Mouse (Mus musculus): Measurements from ENCODE around the gene Capn5. TPM values are rescaled to one million over a fixed set of nuclear protein-coding genes. Genes with fewer than 3 reads are reported as not detected.

Gene Capn5
- total and polyA plus RNA-seq, 3 experiments: 0.26 to 0.55 (median 0.27) TPM

DNA sequence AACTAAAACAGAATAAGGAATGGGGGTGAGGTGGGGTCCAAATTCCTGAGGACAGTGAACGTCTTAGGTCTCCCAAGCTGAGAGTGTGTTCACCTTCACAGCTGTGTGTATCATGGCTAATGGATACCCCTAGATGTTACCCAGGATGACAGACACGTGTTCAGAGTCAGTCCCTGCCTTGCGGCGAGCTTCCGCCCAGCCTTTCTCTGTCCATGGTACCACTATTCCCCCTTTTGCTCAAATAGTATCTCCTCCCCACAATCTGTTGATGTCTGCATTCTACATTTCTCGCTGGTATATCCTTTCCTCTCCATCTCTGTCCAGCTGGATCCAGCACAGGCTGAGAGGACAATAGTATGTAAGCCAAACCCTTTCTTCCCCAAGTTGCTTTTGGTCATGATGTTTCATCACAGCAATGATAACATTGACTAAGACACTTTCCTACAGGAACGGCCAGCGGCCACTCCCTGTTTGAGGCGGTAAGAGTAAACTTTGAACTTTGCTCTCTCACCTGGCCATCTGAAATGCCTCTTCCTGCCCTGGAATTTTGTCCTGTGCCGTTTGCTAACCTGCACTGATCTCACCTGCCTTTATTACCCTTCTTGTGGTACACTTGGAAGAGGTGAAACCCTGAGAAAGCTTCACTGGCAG is 17.2 kb upstream of the Capn5 start:
- dilution Hi-C loops (cut with MboI; ENCODE audit: extremely low pct_ligation_motif_present, extremely low pct_unique_long_range_greater_than_20kb, low sequenced_read_pairs) (no loop called here), in situ Hi-C loops (cut with MboI; ENCODE audit: low pct_ligation_motif_present, low pct_unique_long_range_greater_than_20kb, low sequenced_read_pairs) (no loop called here)
- Histone ChIP-seq H3K4me1 (ENCODE audit: control insufficient read depth in 1 of 2, insufficient read depth in 2 of 2) (peaks cover 0 to 6% of the 10 kb centered on the region in 2 experiments; a peak in 2 of 4 replicates), H3K79me2 (replicated peaks; ENCODE audit: control insufficient read depth, extremely low read depth, insufficient read depth, poor library complexity, severe bottlenecking) (no peaks in the 10 kb centered on the region), H3K9ac (ENCODE audit: insufficient read depth, low read depth) (no peak overlapping the region), H3K27ac (ENCODE audit: insufficient read depth, low read depth) (no peak overlapping the region), H3K27me3 (replicated peaks) (no peaks in the 10 kb centered on the region), H3K9me3 (replicated peaks; ENCODE audit: low read length) (peaks cover 8% of the 10 kb centered on the region), H3K4me3 (replicated peaks in 1 of 3; ENCODE audit: low read depth in 2 of 3, low read length in 2 of 3, poor library complexity in 1 of 3) (no peak overlapping the region), H3K36me3 (replicated peaks in 1 of 2; ENCODE audit: control insufficient read depth in 1 of 2, insufficient read depth in 1 of 2, low read length in 1 of 2) (no peaks in the 10 kb centered on the region), H3K4me2 (ENCODE audit: insufficient read depth, low read depth, poor library complexity, severe bottlenecking) (no peak overlapping the region)
- TF ChIP-seq PAX5 (IDR thresholded peaks at IDR 0.05; ENCODE audit: low read length) (no peak), GABPA (IDR thresholded peaks at IDR 0.05; ENCODE audit: insufficient replicate concordance, low read depth, low read length) (no peak), USF2 (conservative IDR thresholded peaks at IDR 0.05; ENCODE audit: low read depth, low read length) (no peak), ZKSCAN1 (IDR thresholded peaks at IDR 0.05; ENCODE audit: borderline replicate concordance, low read depth, low read length) (no peak), MAX (IDR thresholded peaks at IDR 0.05; ENCODE audit: low read length) (no peak), RCOR1 (conservative IDR thresholded peaks at IDR 0.05; ENCODE audit: low read depth, low read length) (no peak), USF1 (IDR thresholded peaks at IDR 0.05; ENCODE audit: low read depth, low read length) (no peak), TBP (conservative IDR thresholded peaks at IDR 0.05; ENCODE audit: low read depth, low read length) (no peak), JUND (conservative IDR thresholded peaks at IDR 0.05; ENCODE audit: low read depth, low read length) (no peak), SMC3 (IDR thresholded peaks at IDR 0.05; ENCODE audit: low read depth, low read length) (no peak), ELF1 (IDR thresholded peaks at IDR 0.05; ENCODE audit: low read depth, low read length) (no peak)
- DNase-seq (ENCODE audit: extremely low read depth): no peak

DNA sequence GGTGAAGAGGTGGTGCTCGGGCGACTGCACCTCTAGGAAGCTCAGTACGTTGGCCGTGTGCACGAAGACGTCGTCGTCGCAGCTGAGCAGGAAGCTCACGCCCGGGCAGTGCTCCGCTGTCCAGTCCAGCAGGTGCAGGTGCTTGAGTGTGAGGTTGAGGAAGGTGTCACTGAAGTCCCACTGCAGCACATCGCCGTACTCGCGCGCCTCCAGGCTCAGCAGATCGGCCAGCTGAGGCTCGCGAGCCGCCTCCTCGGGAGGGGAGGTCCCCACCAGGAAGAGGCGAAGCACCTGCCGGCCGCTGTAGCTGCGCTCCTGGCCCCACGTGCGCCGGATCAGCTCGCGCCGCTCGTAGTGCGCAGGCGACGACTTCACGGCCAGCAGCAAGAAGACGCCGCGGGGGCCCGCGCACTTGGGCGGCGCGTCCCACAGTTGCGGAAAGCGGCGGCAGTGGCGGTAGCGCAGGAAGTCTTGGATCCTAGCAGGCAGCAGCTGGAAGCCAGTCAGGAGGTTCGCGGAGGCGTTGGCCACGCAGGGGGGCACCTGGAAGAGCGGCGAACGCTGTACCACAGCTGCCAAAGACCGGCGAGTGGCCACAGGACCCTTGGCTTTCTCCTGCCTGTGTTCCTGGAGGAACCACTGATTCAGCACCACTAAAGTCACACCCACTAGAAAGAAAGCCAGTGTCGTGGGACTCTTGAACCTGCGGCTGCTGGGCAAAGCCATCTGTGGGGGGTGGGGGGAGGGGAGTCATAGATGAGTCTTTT is 16.1 kb upstream of the Capn5 start:
- no peak for TF ChIP-seq TBP (conservative IDR thresholded peaks at IDR 0.05; ENCODE audit: low read depth, low read length)
- no peak for TF ChIP-seq GABPA (IDR thresholded peaks at IDR 0.05; ENCODE audit: insufficient replicate concordance, low read depth, low read length)
- TF ChIP-seq NRF1 (IDR thresholded peaks at IDR 0.05; ENCODE audit: low read depth, low read length): 0 out of 2 replicates have a peak, but pooled peaks have one; percentile 16
- no peak for TF ChIP-seq MAFK (IDR thresholded peaks at IDR 0.05; ENCODE audit: insufficient replicate concordance, low read length)
- no peak for DNase-seq (ENCODE audit: extremely low read depth)
- Histone ChIP-seq H3K4me2 (ENCODE audit: insufficient read depth, low read depth, poor library complexity, severe bottlenecking) (no peak overlapping the region), H3K27me3 (replicated peaks) (no peaks in the 10 kb centered on the region), H3K36me3 (replicated peaks in 1 of 2; ENCODE audit: control insufficient read depth in 1 of 2, insufficient read depth in 1 of 2, low read length in 1 of 2) (no peaks in the 10 kb centered on the region), H3K27ac (ENCODE audit: insufficient read depth, low read depth) (no peak overlapping the region), H3K9me3 (replicated peaks; ENCODE audit: low read length) (peaks cover 8% of the 10 kb centered on the region), H3K4me3 (replicated peaks in 1 of 3; ENCODE audit: low read depth in 2 of 3, low read length in 2 of 3, poor library complexity in 1 of 3) (no peak overlapping the region), H3K79me2 (replicated peaks; ENCODE audit: control insufficient read depth, extremely low read depth, insufficient read depth, poor library complexity, severe bottlenecking) (no peaks in the 10 kb centered on the region), H3K9ac (ENCODE audit: insufficient read depth, low read depth) (no peak overlapping the region), H3K4me1 (ENCODE audit: control insufficient read depth in 1 of 2, insufficient read depth in 2 of 2) (peaks cover 0 to 6% of the 10 kb centered on the region in 2 experiments; a peak in 2 of 4 replicates)
- in situ Hi-C loops (cut with MboI; ENCODE audit: low pct_ligation_motif_present, low pct_unique_long_range_greater_than_20kb, low sequenced_read_pairs) (loop anchor here (5.0 kb wide), 1 partner anchor 52 kb away; no protein-coding TSS in a partner anchor), dilution Hi-C loops (cut with MboI; ENCODE audit: extremely low pct_ligation_motif_present, extremely low pct_unique_long_range_greater_than_20kb, low sequenced_read_pairs) (no loop called here)

Measured in CH12.LX (cell line).